Mouse (Mus musculus) CH12.LX (cell line): Measurements from ENCODE around the gene Lhx4. TPM values are rescaled to one million over a fixed set of nuclear protein-coding genes. Genes with fewer than 3 reads are reported as not detected.

Experiments
- DNase-seq: peaks from one replicate; pipeline ENCODE4 v3.0.0-alpha.2; 2013; ENCODE audit errors: extremely low read depth
- H3K27ac ChIP-seq: 2 replicates; pipeline ENCODE4 v1.5.1; 2012; ENCODE audit warnings: low read depth, mild to moderate bottlenecking, control low read depth, moderate library complexity; ENCODE audit not compliant: insufficient read depth
- H3K27me3 ChIP-seq: replicated peaks from 2 replicates; pipeline ENCODE3; 2012; ENCODE audit warnings: inconsistent platforms
- H3K36me3 ChIP-seq, 2 experiments: replicated peaks in 1 of 2; 2 replicates each; pipeline versions ENCODE3 to v1.6.1; 2012; ENCODE audit warnings: inconsistent platforms in 1 of 2, low read length in 1 of 2, mild to moderate bottlenecking in 1 of 2, mixed read lengths in 1 of 2, moderate library complexity in 1 of 2; ENCODE audit not compliant: control insufficient read depth in 1 of 2, insufficient read depth in 1 of 2
- H3K4me1 ChIP-seq, 2 experiments: 2 replicates each; pipeline ENCODE4 v1.6.1; 2012; ENCODE audit warnings: inconsistent platforms in 1 of 2, moderate library complexity in 1 of 2; ENCODE audit not compliant: insufficient read depth in 2 of 2, control insufficient read depth in 1 of 2
- H3K4me2 ChIP-seq: 2 replicates; pipeline ENCODE4 v1.6.1; 2012; ENCODE audit warnings: low read depth, mild to moderate bottlenecking, control low read depth; ENCODE audit not compliant: poor library complexity, insufficient read depth, severe bottlenecking
- H3K4me3 ChIP-seq, 3 experiments: fragments of 150-350 bp in 1 of 3; sonication (generic) in 1 of 3; replicated peaks in 1 of 3; 2 replicates each; pipeline versions ENCODE3 to v1.5.1; 2011 to 2012; ENCODE audit warnings: low read depth in 2 of 3, low read length in 2 of 3, mild to moderate bottlenecking in 2 of 3, moderate library complexity in 2 of 3, control low read depth in 1 of 3, improper control_type of control experiment in 1 of 3, inconsistent platforms in 1 of 3, mixed read lengths in 1 of 3; ENCODE audit not compliant: poor library complexity in 1 of 3
- H3K79me2 ChIP-seq: replicated peaks from 2 replicates; pipeline ENCODE4 v1.6.1; 2012; ENCODE audit warnings: mild to moderate bottlenecking, moderate library complexity; ENCODE audit not compliant: control insufficient read depth, poor library complexity, insufficient read depth, severe bottlenecking; ENCODE audit errors: extremely low read depth
- H3K9ac ChIP-seq: 2 replicates; pipeline ENCODE4 v1.6.1; 2012; ENCODE audit warnings: low read depth, mild to moderate bottlenecking, control low read depth, moderate library complexity; ENCODE audit not compliant: insufficient read depth
- H3K9me3 ChIP-seq: replicated peaks from 2 replicates; pipeline ENCODE3; 2012; ENCODE audit warnings: low read length, inconsistent platforms, mixed read lengths
- CHD1 ChIP-seq: IDR thresholded peaks from 2 replicates; pipeline ENCODE4 v1.6.1; 2012; ENCODE audit warnings: low read depth, low read length, improper control_type of control experiment, inconsistent platforms
- CHD2 ChIP-seq: IDR thresholded peaks from 2 replicates; pipeline ENCODE4 v1.6.1; 2011; ENCODE audit warnings: low read length, improper control_type of control experiment
- E2F4 ChIP-seq: IDR thresholded peaks from 2 replicates; pipeline ENCODE4 v1.6.1; 2011; ENCODE audit warnings: low read depth, low read length, improper control_type of control experiment; ENCODE audit not compliant: insufficient replicate concordance
- ELF1 ChIP-seq: IDR thresholded peaks from 2 replicates; pipeline ENCODE4 v1.6.1; 2014; ENCODE audit warnings: low read depth, mild to moderate bottlenecking, inconsistent platforms, low read length, improper control_type of control experiment
- ETS1 ChIP-seq: conservative IDR thresholded peaks from 2 replicates; pipeline ENCODE4 v1.6.1; 2012; ENCODE audit warnings: low read depth, mild to moderate bottlenecking, inconsistent platforms, low read length, improper control_type of control experiment, moderate library complexity
- GABPA ChIP-seq: IDR thresholded peaks from 2 replicates; pipeline ENCODE4 v1.6.1; 2012; ENCODE audit warnings: low read depth, low read length, improper control_type of control experiment, inconsistent platforms; ENCODE audit not compliant: insufficient replicate concordance
- HCFC1 ChIP-seq: IDR thresholded peaks from 2 replicates; pipeline ENCODE4 v1.6.1; 2012; ENCODE audit warnings: low read depth, mild to moderate bottlenecking, inconsistent platforms, low read length, improper control_type of control experiment
- IRF4 ChIP-seq: IDR thresholded peaks from 2 replicates; pipeline ENCODE4 v1.6.1; 2014; ENCODE audit warnings: low read depth, mild to moderate bottlenecking, inconsistent platforms, low read length, improper control_type of control experiment
- JUN ChIP-seq: IDR thresholded peaks from 2 replicates; pipeline ENCODE4 v1.6.1; 2011; ENCODE audit warnings: low read depth, mild to moderate bottlenecking, low read length, improper control_type of control experiment, moderate library complexity; ENCODE audit not compliant: insufficient read depth
- JUND ChIP-seq: conservative IDR thresholded peaks from 2 replicates; pipeline ENCODE4 v1.6.1; 2011; ENCODE audit warnings: low read depth, low read length, improper control_type of control experiment
- MAFK ChIP-seq: IDR thresholded peaks from 2 replicates; pipeline ENCODE4 v1.6.1; 2011; ENCODE audit warnings: low read length, improper control_type of control experiment; ENCODE audit not compliant: insufficient replicate concordance
- MXI1 ChIP-seq: IDR thresholded peaks from 2 replicates; pipeline ENCODE4 v1.6.1; 2011; ENCODE audit warnings: mild to moderate bottlenecking, low read depth, low read length, improper control_type of control experiment
- MYC ChIP-seq: IDR thresholded peaks from 2 replicates; pipeline ENCODE4 v1.6.1; 2011; ENCODE audit warnings: low read depth, mild to moderate bottlenecking, improper control_type of control experiment, low read length
- PAX5 ChIP-seq: IDR thresholded peaks from 2 replicates; pipeline ENCODE4 v1.6.1; 2012; ENCODE audit warnings: low read length, inconsistent platforms, mixed read lengths
- POLR2A ChIP-seq: IDR thresholded peaks from 2 replicates; pipeline ENCODE4 v1.6.1; 2011; ENCODE audit warnings: low read depth, mild to moderate bottlenecking, improper control_type of control experiment, low read length
- POLR2AphosphoS2 ChIP-seq: IDR thresholded peaks from 2 replicates; pipeline ENCODE4 v1.6.1; 2011; ENCODE audit warnings: low read depth, low read length, improper control_type of control experiment
- RAD21 ChIP-seq: IDR thresholded peaks from 2 replicates; pipeline ENCODE4 v1.6.1; 2011; ENCODE audit warnings: low read depth, mild to moderate bottlenecking, low read length, improper control_type of control experiment, moderate library complexity
- SIN3A ChIP-seq: IDR thresholded peaks from 2 replicates; pipeline ENCODE4 v1.6.1; 2012; ENCODE audit warnings: low read length, improper control_type of control experiment, inconsistent platforms
- SMC3 ChIP-seq: IDR thresholded peaks from 2 replicates; pipeline ENCODE4 v1.6.1; 2011; ENCODE audit warnings: low read depth, low read length, improper control_type of control experiment
- TCF12 ChIP-seq: IDR thresholded peaks from 2 replicates; pipeline ENCODE4 v1.6.1; 2014; ENCODE audit warnings: low read depth, mild to moderate bottlenecking, inconsistent platforms, low read length, improper control_type of control experiment
- ZKSCAN1 ChIP-seq: IDR thresholded peaks from 2 replicates; pipeline ENCODE4 v1.6.1; 2012; ENCODE audit warnings: low read depth, inconsistent platforms, low read length, improper control_type of control experiment, borderline replicate concordance
- dilution Hi-C: fragments of 300-500 bp; cut with MboI; formaldehyde crosslinking; loops from 2 replicates; pipeline ENCODE4 v1.14.3; 2020; ENCODE audit warnings: low sequenced_read_pairs; ENCODE audit not compliant: extremely low pct_unique_long_range_greater_than_20kb, extremely low pct_ligation_motif_present
- in situ Hi-C: fragments of 300-500 bp; cut with MboI; formaldehyde crosslinking; loops from 3 replicates; pipeline ENCODE4 v1.14.3; 2019; ENCODE audit warnings: low sequenced_read_pairs, low pct_ligation_motif_present, low pct_unique_long_range_greater_than_20kb, mixed read lengths
- polyA plus RNA-seq: library from polyadenylated mRNA; unstranded; fragments of >175 nt; gene quantifications from 2 replicates; pipeline ENCODE4 v1.2.1, GENCODE M21; 2012; ENCODE audit warnings: low read depth; ENCODE audit not compliant: insufficient read length
- total RNA-seq, 2 experiments: library from RNA; depleted of rRNA; stranded (reverse); fragments of 300-350 nt in 1 of 2; fragments of >200 nt in 1 of 2; gene quantifications; 2 replicates each; pipeline ENCODE4 v1.2.3; 2012 to 2014

The Lhx4 gene
- total and polyA plus RNA-seq, 3 experiments = not detected

DNA sequence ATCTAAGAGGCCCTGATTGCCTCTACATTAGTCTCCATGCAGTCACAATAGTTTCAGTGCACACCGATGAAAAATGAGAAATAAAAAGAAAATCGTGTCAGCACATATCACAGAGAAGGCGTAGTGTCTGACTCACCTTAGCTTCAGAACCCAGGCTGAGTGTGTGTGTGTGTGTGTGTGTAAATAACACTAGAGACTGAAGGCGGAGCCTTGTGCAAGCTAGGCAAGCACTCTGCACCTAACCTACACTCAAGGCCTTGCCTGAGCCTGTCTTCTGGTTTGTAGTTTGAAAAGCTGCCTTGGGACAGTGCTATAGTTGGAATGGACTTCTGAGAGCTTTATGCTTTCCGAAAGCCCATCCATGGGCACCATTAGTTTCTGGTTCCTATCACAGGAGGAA lies 61.9 kb downstream of the Lhx4 start:
- Histone ChIP-seq H3K4me2 (no peak overlapping the region), H3K27ac (no peak overlapping the region), H3K9ac (no peak overlapping the region), H3K79me2 (no peaks in the 10 kb centered on the region), H3K36me3 (peaks cover 0 to 15% of the 10 kb centered on the region in 2 experiments), H3K9me3 (no peaks in the 10 kb centered on the region), H3K4me3 (no peak overlapping the region), H3K4me1 (no peaks in the 10 kb centered on the region), H3K27me3 (no peaks in the 10 kb centered on the region)
- dilution Hi-C loops (no loop called here), in situ Hi-C loops (no loop called here)
- TF ChIP-seq IRF4 = no peak
- TF ChIP-seq PAX5 = no peak
- no peak for TF ChIP-seq CHD1
- TF ChIP-seq JUND = no peak
- no peak for TF ChIP-seq SIN3A
- TF ChIP-seq CHD2 = no peak
- no peak for TF ChIP-seq HCFC1
- TF ChIP-seq MXI1 = no peak
- DNase-seq = no peak

DNA sequence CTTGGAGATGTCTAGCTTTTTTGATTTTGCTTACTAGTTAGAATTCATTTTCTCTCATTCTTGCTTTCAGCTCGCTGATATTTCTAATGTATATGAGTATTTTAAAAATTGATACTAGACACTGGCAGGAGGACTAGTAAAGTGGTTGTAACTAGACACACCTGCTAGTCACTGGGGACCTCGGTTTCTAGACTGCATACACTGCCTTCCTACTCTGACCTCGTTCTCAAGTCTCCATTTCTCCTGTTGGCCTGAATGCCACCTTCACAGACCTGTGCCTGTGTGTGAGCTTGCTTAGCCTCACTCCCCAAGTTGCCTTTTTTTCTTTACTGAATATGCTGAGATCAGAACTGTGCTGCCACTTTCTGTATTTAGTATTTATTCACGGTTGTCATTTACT lies 62.3 kb downstream of the Lhx4 start:
- TF ChIP-seq ETS1 (no peak), ELF1 (no peak), GABPA (no peak), POLR2A (no peak), RAD21 (no peak), CHD1 (no peak), JUN (no peak), HCFC1 (no peak), MXI1 (no peak), SIN3A (no peak), SMC3 (no peak), ZKSCAN1 (no peak), POLR2AphosphoS2 (no peak), MAFK (no peak), E2F4 (no peak), CHD2 (no peak), TCF12 (no peak), MYC (no peak)
- TF ChIP-seq, all 38 proteins: peak for 0

More for the DNA sequence above, 62.3 kb downstream of the Lhx4 start:
- Histone ChIP-seq H3K4me2 (no peak overlapping the region), H3K9me3 (no peaks in the 10 kb centered on the region), H3K36me3 (peaks cover 0 to 19% of the 10 kb centered on the region in 2 experiments), H3K9ac (no peak overlapping the region), H3K4me3 (no peak overlapping the region), H3K4me1 (no peaks in the 10 kb centered on the region), H3K27me3 (no peaks in the 10 kb centered on the region), H3K79me2 (no peaks in the 10 kb centered on the region), H3K27ac (no peak overlapping the region)
- no peak for DNase-seq
- dilution Hi-C loops (no loop called here), in situ Hi-C loops (no loop called here)
